Mouse (Mus musculus): ENCODE data around the gene Suds3. TPM values are rescaled to one million over a fixed set of nuclear protein-coding genes. Genes with fewer than 3 reads are reported as not detected.
A peak's percentile ranks its signal among the peaks of the same experiment; 100 is the strongest.

The Suds3 gene
- total RNA-seq, 2 experiments from 2014 or later, result 112 to 130 TPM

GRCm38 (mm10) chr5:117099742-117100141 is 16.2 kb downstream of the Suds3 start:
- peak; percentile 79 for TF ChIP-seq CTCF (conservative IDR thresholded peaks at IDR 0.05)
- Histone ChIP-seq H3K27ac (no peak overlapping the region), H3K4me3 (no peak overlapping the region)
- peak in 1 of 2 experiments; percentile 43 for DNase-seq (ENCODE audit: low spot score in 2 of 2)

- DNase-seq (ENCODE audit: low spot score in 2 of 2), result no peak
- no peak for TF ChIP-seq CTCF (conservative IDR thresholded peaks at IDR 0.05)
- no peak overlapping the region for H3K4me3 ChIP-seq
Measured at GRCm38 (mm10) chr5:117099008-117099407, 16.9 kb downstream of the Suds3 start.

GRCm38 (mm10) chr5:117096716-117097115 is 19.2 kb downstream of the Suds3 start:
- peak; percentile 96 for TF ChIP-seq CTCF (conservative IDR thresholded peaks at IDR 0.05)
- H3K27ac ChIP-seq, result no peak overlapping the region
- H3K4me3 ChIP-seq, result no peak overlapping the region
- peak in 1 of 2 experiments; percentile 48 for DNase-seq (ENCODE audit: low spot score in 2 of 2)

More at GRCm38 (mm10) chr5:117099008-117099407, 16.9 kb downstream of the Suds3 start:
- H3K27ac ChIP-seq, result no peak overlapping the region

- peak in 1 of 2 experiments; percentile 53 for DNase-seq (ENCODE audit: low spot score in 2 of 2)
- H3K27ac ChIP-seq, result no peak overlapping the region
- TF ChIP-seq CTCF (conservative IDR thresholded peaks at IDR 0.05), result peak; percentile 86
- H3K4me3 ChIP-seq, result no peak overlapping the region
Measured at GRCm38 (mm10) chr5:117094431-117094830, 21.5 kb downstream of the Suds3 start.

GRCm38 (mm10) chr5:117089786-117090185 is 26.1 kb downstream of the Suds3 start:
- Histone ChIP-seq H3K27ac (no peak overlapping the region), H3K4me3 (no peak overlapping the region)
- TF ChIP-seq CTCF (conservative IDR thresholded peaks at IDR 0.05), result no peak
- DNase-seq (ENCODE audit: low spot score in 2 of 2), result no peak

- Histone ChIP-seq H3K27ac (no peak overlapping the region), H3K4me3 (no peak overlapping the region)
- TF ChIP-seq CTCF (conservative IDR thresholded peaks at IDR 0.05), result no peak
- no peak for DNase-seq (ENCODE audit: low spot score in 2 of 2)
Measured at GRCm38 (mm10) chr5:117089147-117089546, 26.8 kb downstream of the Suds3 start.

- DNase-seq (ENCODE audit: low spot score in 2 of 2), result no peak
- H3K4me3 ChIP-seq, result peak overlapping the region; percentile 11; the same call in 1 of the 2 replicates
- H3K27ac ChIP-seq, result no peak overlapping the region
- TF ChIP-seq CTCF (conservative IDR thresholded peaks at IDR 0.05), result peak; percentile 41
Measured at GRCm38 (mm10) chr5:117087718-117088117, 28.2 kb downstream of the Suds3 start.

- peak in 1 of 2 experiments; percentile 74 for DNase-seq (ENCODE audit: low spot score in 2 of 2)
- peak; percentile 86 for TF ChIP-seq CTCF (conservative IDR thresholded peaks at IDR 0.05)
- Histone ChIP-seq H3K4me3 (peak overlapping the region; percentile 37), H3K27ac (no peak overlapping the region)
Measured at GRCm38 (mm10) chr5:117069498-117069894, 46.4 kb downstream of the Suds3 start.

- H3K27ac ChIP-seq, result no peak overlapping the region
- H3K4me3 ChIP-seq, result peak overlapping the region; percentile 37
- no peak for TF ChIP-seq CTCF (conservative IDR thresholded peaks at IDR 0.05)
- DNase-seq (ENCODE audit: low spot score in 2 of 2), result peak in 1 of 2 experiments; percentile 34
Measured at GRCm38 (mm10) chr5:117068808-117069497, 47.0 kb downstream of the Suds3 start.

- Histone ChIP-seq H3K27ac (no peak overlapping the region), H3K4me3 (no peak overlapping the region)
- peak; percentile 61 for TF ChIP-seq CTCF (conservative IDR thresholded peaks at IDR 0.05)
- DNase-seq (ENCODE audit: low spot score in 2 of 2), result no peak
Measured at GRCm38 (mm10) chr5:117068181-117068580, 47.7 kb downstream of the Suds3 start.

GRCm38 (mm10) chr5:117061251-117061650 is 54.7 kb downstream of the Suds3 start:
- no peak overlapping the region for H3K27ac ChIP-seq
- TF ChIP-seq CTCF (conservative IDR thresholded peaks at IDR 0.05), result no peak
- no peak overlapping the region for H3K4me3 ChIP-seq
- DNase-seq (ENCODE audit: low spot score in 2 of 2), result no peak

- no peak for DNase-seq (ENCODE audit: low spot score in 2 of 2)
- no peak for TF ChIP-seq CTCF (conservative IDR thresholded peaks at IDR 0.05)
- Histone ChIP-seq H3K4me3 (no peak overlapping the region), H3K27ac (no peak overlapping the region)
Measured at GRCm38 (mm10) chr5:117060484-117061130, 55.3 kb downstream of the Suds3 start.

GRCm38 (mm10) chr5:117049940-117050339 is 66.0 kb downstream of the Suds3 start:
- no peak for TF ChIP-seq CTCF (conservative IDR thresholded peaks at IDR 0.05)
- no peak for DNase-seq (ENCODE audit: low spot score in 2 of 2)
- Histone ChIP-seq H3K4me3 (no peak overlapping the region), H3K27ac (no peak overlapping the region)

- no peak for TF ChIP-seq CTCF (conservative IDR thresholded peaks at IDR 0.05)
- DNase-seq (ENCODE audit: low spot score in 2 of 2), result no peak
- no peak overlapping the region for H3K27ac ChIP-seq
- no peak overlapping the region for H3K4me3 ChIP-seq
Measured at GRCm38 (mm10) chr5:117045101-117045500, 70.8 kb downstream of the Suds3 start.

All from layer of hippocampus, adult 2 months (tissue).